8 mouse cellular contexts compared by ENCODE assay signal in the genomic region with DNA sequence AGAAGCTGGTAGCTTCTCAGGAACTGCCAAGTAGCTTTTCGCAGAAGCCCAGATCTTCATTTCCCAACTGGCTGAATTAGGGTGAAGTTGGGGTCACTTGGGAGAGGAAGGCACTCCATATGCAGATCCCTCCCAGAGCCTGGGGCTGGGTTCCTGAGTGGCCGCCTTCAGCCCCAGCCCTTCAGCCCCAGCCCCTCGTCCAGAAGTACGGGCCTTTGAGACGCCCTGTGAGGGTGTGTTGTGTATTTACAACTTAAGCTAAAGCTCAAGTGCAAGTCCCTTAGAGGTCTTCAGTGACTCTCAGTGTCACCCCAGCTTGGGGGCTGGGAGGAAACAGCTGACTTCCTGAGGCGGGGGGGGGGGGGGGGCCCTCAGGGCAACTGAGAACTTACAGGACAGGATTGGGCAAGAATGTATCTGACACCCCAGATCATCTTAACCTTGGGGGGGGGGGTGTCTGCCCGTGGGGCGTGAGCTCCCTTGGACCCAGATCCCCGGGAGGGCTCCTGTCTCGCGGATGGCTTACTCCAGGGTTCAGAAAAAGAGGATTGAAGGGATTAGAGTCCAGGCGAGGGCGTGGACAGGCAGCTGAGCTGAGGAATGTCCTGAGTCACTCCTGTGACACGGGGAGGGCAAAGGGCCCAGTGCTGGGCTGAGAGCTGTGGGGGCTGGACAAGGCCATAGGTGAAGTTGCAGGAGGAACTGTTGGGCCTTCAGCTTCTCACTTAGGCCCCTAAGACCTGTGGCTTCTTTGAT. TPM values are rescaled to one million over a fixed set of nuclear protein-coding genes. Genes with fewer than 3 reads are reported as not detected.
A peak's percentile ranks its signal among the peaks of the same experiment; 100 is the strongest.
DNase-seq lines count a peak whose midpoint lies in the region; ATAC-seq lines count a peak whose summit lies in the region.

No protein-coding gene starts in this region.

- no peak overlapping the region for H3K4me3 ChIP-seq in embryonic facial prominence, embryonic 12.5 days
- H3K4me3 ChIP-seq in hindbrain, embryonic 15.5 days, result no peak overlapping the region
- no peak overlapping the region for H3K4me3 ChIP-seq in liver, embryonic 12.5 days
- no peak overlapping the region for H3K4me3 ChIP-seq in neural tube, embryonic 13.5 days

- DNase-seq in heart, adult 18-20 months, result peak; percentile 71 to 73
- DNase-seq in heart, postnatal 25 days (ENCODE audit: low spot score), result no peak
- DNase-seq in left cerebral cortex, adult 9 months (ENCODE audit: low spot score in 2 of 2), result no peak
- DNase-seq in cerebellum, adult 8-10 months, result no peak

- no peaks in the 10 kb centered on the region for H3K9me3 ChIP-seq in embryonic facial prominence, embryonic 12.5 days
- H3K9me3 ChIP-seq in hindbrain, embryonic 15.5 days, result no peaks in the 10 kb centered on the region
- H3K9me3 ChIP-seq in liver, embryonic 12.5 days (replicated peaks), result no peaks in the 10 kb centered on the region
- no peaks in the 10 kb centered on the region for H3K9me3 ChIP-seq in neural tube, embryonic 13.5 days

- H3K4me1 ChIP-seq in embryonic facial prominence, embryonic 12.5 days, result peaks cover 28% of the 10 kb centered on the region
- peaks cover 21% of the 10 kb centered on the region for H3K4me1 ChIP-seq in hindbrain, embryonic 15.5 days (replicated peaks)
- peaks cover 84% of the 10 kb centered on the region for H3K4me1 ChIP-seq in liver, embryonic 12.5 days
- H3K4me1 ChIP-seq in neural tube, embryonic 13.5 days (replicated peaks), result peaks cover 38% of the 10 kb centered on the region

- H3K36me3 ChIP-seq in embryonic facial prominence, embryonic 12.5 days, result peaks cover 12% of the 10 kb centered on the region
- H3K36me3 ChIP-seq in hindbrain, embryonic 15.5 days, result peaks cover 5% of the 10 kb centered on the region; the same call in 1 of the 2 replicates
- peaks cover 18% of the 10 kb centered on the region for H3K36me3 ChIP-seq in liver, embryonic 12.5 days
- H3K36me3 ChIP-seq in neural tube, embryonic 13.5 days, result peaks cover 13% of the 10 kb centered on the region

- no peaks in the 10 kb centered on the region for H3K27me3 ChIP-seq in embryonic facial prominence, embryonic 12.5 days
- H3K27me3 ChIP-seq in hindbrain, embryonic 15.5 days, result no peaks in the 10 kb centered on the region
- H3K27me3 ChIP-seq in liver, embryonic 12.5 days (replicated peaks), result no peaks in the 10 kb centered on the region
- H3K27me3 ChIP-seq in neural tube, embryonic 13.5 days, result no peaks in the 10 kb centered on the region

- no peak for ATAC-seq in embryonic facial prominence, embryonic 12.5 days (ENCODE audit: insufficient number of reproducible peaks, insufficient read depth, low FRiP score, low TSS enrichment)
- no peak for ATAC-seq in hindbrain, embryonic 15.5 days (ENCODE audit: low FRiP score, low read depth)
- no peak for ATAC-seq in liver, embryonic 12.5 days
- ATAC-seq in neural tube, embryonic 13.5 days (ENCODE audit: low read depth), result no peak

- WGBS in embryonic facial prominence, embryonic 12.5 days, result 27% methylated on average over 14 of the region's 14 CpGs
- 44% methylated on average over 14 of the region's 14 CpGs for WGBS in hindbrain, embryonic 15.5 days
- 35% methylated on average over 13 of the region's 14 CpGs for WGBS in liver, embryonic 12.5 days (ENCODE audit: insufficient replicate concordance)
- 30% methylated on average over 14 of the region's 14 CpGs for WGBS in neural tube, embryonic 13.5 days

- no peak overlapping the region for H3K4me2 ChIP-seq in embryonic facial prominence, embryonic 12.5 days (replicated peaks)
- no peak overlapping the region for H3K4me2 ChIP-seq in hindbrain, embryonic 15.5 days
- peak overlapping the region; percentile 95 for H3K4me2 ChIP-seq in liver, embryonic 12.5 days
- no peak overlapping the region for H3K4me2 ChIP-seq in neural tube, embryonic 13.5 days

- H3K9ac ChIP-seq in embryonic facial prominence, embryonic 12.5 days, result no peak overlapping the region
- H3K9ac ChIP-seq in hindbrain, embryonic 15.5 days, result no peak overlapping the region
- H3K9ac ChIP-seq in liver, embryonic 12.5 days, result peak overlapping the region; percentile 50
- no peak overlapping the region for H3K9ac ChIP-seq in neural tube, embryonic 13.5 days

- peak overlapping the region; percentile 55; the same call in 1 of the 2 replicates for H3K27ac ChIP-seq in embryonic facial prominence, embryonic 12.5 days
- peak overlapping the region; percentile 90; the same call in 1 of the 2 replicates for H3K27ac ChIP-seq in hindbrain, embryonic 15.5 days (replicated peaks)
- peak overlapping the region; percentile 92 for H3K27ac ChIP-seq in liver, embryonic 12.5 days
- peak overlapping the region; percentile 46 for H3K27ac ChIP-seq in neural tube, embryonic 13.5 days (replicated peaks)

- intact Hi-C loops in heart, postnatal 25 days (cut with DNase I), result loop anchor here (2.0 kb wide), 1 partner anchor 13 kb away; the partner anchor contains the start of gene Polr2e

RNA-seq across cellular contexts. Expression of gene Gpx4, which starts 4.8 kb away (rescaled TPM):
- 1,000 to 10,000 TPM in 1 of 2 experiments, 100 to 1,000 TPM in 1; 983 to 1,022 TPM for total RNA-seq in heart, adult 18-20 months (2021)
- 100 to 1,000 TPM; 691 to 812 TPM for total RNA-seq in heart, postnatal 25 days (2021)
- 475 and 505 TPM in 2 replicates for polyA plus RNA-seq in embryonic facial prominence, embryonic 12.5 days (2016; fragmentation: Nextera tagmentation; extraction: Ambion mirVana)
- 583 and 596 TPM in 2 replicates for polyA plus RNA-seq in hindbrain, embryonic 15.5 days (2015; fragmentation: Nextera tagmentation; extraction: Ambion mirVana)
- 682 and 685 TPM in 2 replicates for polyA plus RNA-seq in liver, embryonic 12.5 days (2016; fragmentation: Nextera tagmentation; extraction: Ambion mirVana)
- 505 and 556 TPM in 2 replicates for polyA plus RNA-seq in neural tube, embryonic 13.5 days (2015; fragmentation: Nextera tagmentation; extraction: Ambion mirVana)

RNA-seq across cellular contexts. Expression of gene Polr2e, which starts 12.2 kb away (rescaled TPM):
- 10 to 100 TPM; 92.9 to 97.6 TPM for total RNA-seq in heart, adult 18-20 months (2021)
- 10 to 100 TPM; 79.3 to 81.2 TPM for total RNA-seq in heart, postnatal 25 days (2021)
- 227 and 245 TPM in 2 replicates for polyA plus RNA-seq in embryonic facial prominence, embryonic 12.5 days (2016; fragmentation: Nextera tagmentation; extraction: Ambion mirVana)
- 141 and 145 TPM in 2 replicates for polyA plus RNA-seq in hindbrain, embryonic 15.5 days (2015; fragmentation: Nextera tagmentation; extraction: Ambion mirVana)
- 142 and 147 TPM in 2 replicates for polyA plus RNA-seq in liver, embryonic 12.5 days (2016; fragmentation: Nextera tagmentation; extraction: Ambion mirVana)
- polyA plus RNA-seq in neural tube, embryonic 13.5 days (2015; fragmentation: Nextera tagmentation; extraction: Ambion mirVana), result 141 and 153 TPM in 2 replicates

RNA-seq across cellular contexts. Expression of gene Arhgap45, which starts 35.3 kb away (rescaled TPM):
- 1 to 10 TPM; 3.1 to 8.7 TPM for total RNA-seq in heart, adult 18-20 months (2021)
- 1 to 10 TPM; 4.7 to 4.9 TPM for total RNA-seq in heart, postnatal 25 days (2021)
- 7.1 and 8.1 TPM in 2 replicates for polyA plus RNA-seq in embryonic facial prominence, embryonic 12.5 days (2016; fragmentation: Nextera tagmentation; extraction: Ambion mirVana)
- polyA plus RNA-seq in hindbrain, embryonic 15.5 days (2015; fragmentation: Nextera tagmentation; extraction: Ambion mirVana), result 2.3 and 2.5 TPM in 2 replicates
- 22.3 and 22.8 TPM in 2 replicates for polyA plus RNA-seq in liver, embryonic 12.5 days (2016; fragmentation: Nextera tagmentation; extraction: Ambion mirVana)
- polyA plus RNA-seq in neural tube, embryonic 13.5 days (2015; fragmentation: Nextera tagmentation; extraction: Ambion mirVana), result 2.4 and 2.9 TPM in 2 replicates

RNA-seq across cellular contexts. Expression of gene Sbno2, which starts 53.6 kb away (rescaled TPM):
- total RNA-seq in heart, adult 18-20 months (2021), result 10 to 100 TPM in 1 of 2 experiments, 1 to 10 TPM in 1; 9.0 to 10.1 TPM
- total RNA-seq in heart, postnatal 25 days (2021), result 10 to 100 TPM; 11.0 to 11.6 TPM
- 15.2 and 16.1 TPM in 2 replicates for polyA plus RNA-seq in embryonic facial prominence, embryonic 12.5 days (2016; fragmentation: Nextera tagmentation; extraction: Ambion mirVana)
- polyA plus RNA-seq in hindbrain, embryonic 15.5 days (2015; fragmentation: Nextera tagmentation; extraction: Ambion mirVana), result 12.6 and 12.9 TPM in 2 replicates
- polyA plus RNA-seq in liver, embryonic 12.5 days (2016; fragmentation: Nextera tagmentation; extraction: Ambion mirVana), result 15.0 and 15.4 TPM in 2 replicates
- 12.9 and 13.0 TPM in 2 replicates for polyA plus RNA-seq in neural tube, embryonic 13.5 days (2015; fragmentation: Nextera tagmentation; extraction: Ambion mirVana)

RNA-seq across cellular contexts. Expression of gene Abca7, which starts 55.5 kb away (rescaled TPM):
- total RNA-seq in heart, adult 18-20 months (2021), result 1 to 10 TPM; 6.5 to 7.6 TPM
- total RNA-seq in heart, postnatal 25 days (2021), result 1 to 10 TPM; 6.5 to 6.7 TPM
- polyA plus RNA-seq in embryonic facial prominence, embryonic 12.5 days (2016; fragmentation: Nextera tagmentation; extraction: Ambion mirVana), result 2.6 and 3.9 TPM in 2 replicates
- 4.8 and 5.4 TPM in 2 replicates for polyA plus RNA-seq in hindbrain, embryonic 15.5 days (2015; fragmentation: Nextera tagmentation; extraction: Ambion mirVana)
- 10.5 and 12.1 TPM in 2 replicates for polyA plus RNA-seq in liver, embryonic 12.5 days (2016; fragmentation: Nextera tagmentation; extraction: Ambion mirVana)
- polyA plus RNA-seq in neural tube, embryonic 13.5 days (2015; fragmentation: Nextera tagmentation; extraction: Ambion mirVana), result 7.7 and 8.1 TPM in 2 replicates

Comparison
In these comparisons a context has a peak if more than half of its experiments do, and no peak if none do; other contexts are left out.
1. DNase-seq: peak in heart, adult 18-20 months (2 of 2); none in heart, postnatal 25 days (single experiment), left cerebral cortex, adult 9 months (0 of 2) and cerebellum, adult 8-10 months (single experiment).
2. Peak in every context shown above with its lines, with median percentiles within 50 percentile points of each other: H3K27ac ChIP-seq.